Mouse (Mus musculus): ENCODE results near the gene Nelfb.
"Not testable (repeated sequence)": the region's sequence is repeated elsewhere in the genome, so short reads cannot be mapped to it uniquely, and the experiment has no call there.

The Nelfb gene

GRCm38 (mm10) chr2:25211121-25211670 is at the start of gene Nelfb:
Gene Nelfb (minus strand): TSS chr2:25211489.
- in situ Hi-C loops (cut with MseI, MboI), result no loop called here

GRCm38 (mm10) chr2:25258887-25259286 is 47.6 kb upstream of the Nelfb start:
- in situ Hi-C loops (cut with MseI, MboI), result no loop called here

- in situ Hi-C loops (cut with MseI, MboI), result not testable (repeated sequence)
Measured at GRCm38 (mm10) chr2:25257250-25257649, 46.0 kb upstream of the Nelfb start.

GRCm38 (mm10) chr2:25256443-25257109 is 45.3 kb upstream of the Nelfb start:
- in situ Hi-C loops (cut with MseI, MboI), result not testable (repeated sequence)

- in situ Hi-C loops (cut with MseI, MboI), result no loop called here
Measured at GRCm38 (mm10) chr2:25255284-25255779, 44.0 kb upstream of the Nelfb start, which contains the start of gene Tmem203. Gene Tmem203 (plus strand): TSS chr2:25255439.

GRCm38 (mm10) chr2:25252331-25252730 is 41.0 kb upstream of the Nelfb start:
- in situ Hi-C loops (cut with MseI, MboI), result no loop called here

GRCm38 (mm10) chr2:25246183-25247072 is 35.1 kb upstream of the Nelfb start, which contains the start of gene AL732309.1:
Gene AL732309.1 (minus strand): TSS chr2:25246863.
- in situ Hi-C loops (cut with MseI, MboI), result no loop called here

- in situ Hi-C loops (cut with MseI, MboI), result no loop called here
Measured at GRCm38 (mm10) chr2:25244144-25244543, 32.9 kb upstream of the Nelfb start.

- in situ Hi-C loops (cut with MseI, MboI), result no loop called here
Measured at GRCm38 (mm10) chr2:25243342-25243741, 32.1 kb upstream of the Nelfb start.

- in situ Hi-C loops (cut with MseI, MboI), result no loop called here
Measured at GRCm38 (mm10) chr2:25242101-25242506, 30.8 kb upstream of the Nelfb start, which contains the start of the genes Rnf208 and Cysrt1. Gene Rnf208 (plus strand): TSS chr2:25242255. Gene Cysrt1 (minus strand): TSS chr2:25242452.

- in situ Hi-C loops (cut with MseI, MboI), result no loop called here
Measured at GRCm38 (mm10) chr2:25241438-25241775, 30.1 kb upstream of the Nelfb start.

GRCm38 (mm10) chr2:25240723-25241437 is 29.6 kb upstream of the Nelfb start:
- in situ Hi-C loops (cut with MseI, MboI), result no loop called here

GRCm38 (mm10) chr2:25240310-25240709 is 29.0 kb upstream of the Nelfb start:
- in situ Hi-C loops (cut with MseI, MboI), result no loop called here

GRCm38 (mm10) chr2:25239766-25240165 is 28.5 kb upstream of the Nelfb start:
- in situ Hi-C loops (cut with MseI, MboI), result no loop called here

GRCm38 (mm10) chr2:25238106-25238505 is 26.8 kb upstream of the Nelfb start:
- in situ Hi-C loops (cut with MseI, MboI), result no loop called here

GRCm38 (mm10) chr2:25237522-25237921 is 26.2 kb upstream of the Nelfb start:
- in situ Hi-C loops (cut with MseI, MboI), result no loop called here

GRCm38 (mm10) chr2:25236614-25237013 is 25.3 kb upstream of the Nelfb start, which contains the start of gene Rnf224:
Gene Rnf224 (minus strand): TSS chr2:25236787.
- in situ Hi-C loops (cut with MseI, MboI), result no loop called here

GRCm38 (mm10) chr2:25234551-25235220 is 23.4 kb upstream of the Nelfb start:
- in situ Hi-C loops (cut with MseI, MboI), result no loop called here

GRCm38 (mm10) chr2:25234050-25234449 is 22.8 kb upstream of the Nelfb start, which contains the start of gene Slc34a3:
Gene Slc34a3 (minus strand): TSS chr2:25234364.
- in situ Hi-C loops (cut with MseI, MboI), result no loop called here

GRCm38 (mm10) chr2:25233421-25233820 is 22.1 kb upstream of the Nelfb start:
- in situ Hi-C loops (cut with MseI, MboI), result no loop called here

- in situ Hi-C loops (cut with MseI, MboI), result no loop called here
Measured at GRCm38 (mm10) chr2:25231038-25231437, 19.7 kb upstream of the Nelfb start.

Measured in mouse trophoblast stem cell (cell line).